Mouse (Mus musculus) forebrain, embryonic 15.5 days (tissue): Measurements from ENCODE around the gene Zfp597. TPM values are rescaled to one million over a fixed set of nuclear protein-coding genes. Genes with fewer than 3 reads are reported as not detected.
"Not testable (repeated sequence)": the region's sequence is repeated elsewhere in the genome, so short reads cannot be mapped to it uniquely, and the experiment has no call there.

Source experiments
- ATAC-seq: fragments of 200-750 bp; cut with Nextera tagmentation; replicated peaks from 2 replicates; pipeline ENCODE4 v1.8.0; 2017; ENCODE audit warnings: mild to moderate bottlenecking, moderate TSS enrichment, moderate library complexity
- H3K27ac ChIP-seq: fragments of 300-500 bp; sonication (generic); replicated peaks from 2 replicates; pipeline ENCODE4 v1.5.1; 2015; ENCODE audit warnings: mild to moderate bottlenecking, inconsistent platforms
- H3K27me3 ChIP-seq: fragments of 300-500 bp; sonication (generic); 2 replicates; pipeline ENCODE4 v1.6.1; 2015; ENCODE audit warnings: inconsistent platforms
- H3K36me3 ChIP-seq: fragments of 300-500 bp; sonication (generic); 2 replicates; pipeline ENCODE4 v1.6.1; 2015; ENCODE audit warnings: mild to moderate bottlenecking, inconsistent platforms
- H3K4me1 ChIP-seq: fragments of 300-500 bp; sonication (generic); 2 replicates; pipeline ENCODE4 v1.6.1; 2015; ENCODE audit warnings: inconsistent platforms
- H3K4me2 ChIP-seq: fragments of 300-500 bp; sonication (generic); replicated peaks from 2 replicates; pipeline ENCODE4 v1.6.1; 2015; ENCODE audit warnings: mild to moderate bottlenecking, inconsistent platforms
- H3K4me3 ChIP-seq: fragments of 300-500 bp; sonication (generic); 2 replicates; pipeline ENCODE4 v1.5.1; 2015; ENCODE audit warnings: mild to moderate bottlenecking, inconsistent platforms
- H3K9ac ChIP-seq: fragments of 300-500 bp; sonication (generic); replicated peaks from 2 replicates; pipeline ENCODE4 v1.6.1; 2015; ENCODE audit warnings: mild to moderate bottlenecking, inconsistent platforms
- H3K9me3 ChIP-seq: fragments of 300-500 bp; sonication (generic); 2 replicates; pipeline ENCODE4 v1.6.1; 2016; ENCODE audit warnings: inconsistent platforms
- WGBS: fragments of 180-500 bp; shearing (Covaris S2); methylation state at CpG from one replicate; pipeline ENCODE4 v1.1.7; 2015; ENCODE audit warnings: mixed read lengths; 5-methylcytosine and 5-hydroxymethylcytosine counted together
- microRNA-seq: library from miRNA; unstranded; fragments of <30 nt; microRNA quantifications from one replicate; pipeline ENCODE4, GENCODE M21; 2016
- polyA plus RNA-seq: library from polyadenylated mRNA; unstranded; fragments of >200 nt; fragmentation: Nextera tagmentation; extraction: Ambion mirVana; gene quantifications from 2 replicates; pipeline ENCODE4 v1.2.1, GENCODE M21; 2015

Gene Zfp597
- polyA plus RNA-seq, 1 experiment from 2014 or later, result 12.8 TPM

GRCm38 (mm10) chr16:3820202-3820601 lies 64.2 kb downstream of the Zfp597 start:
- Histone ChIP-seq H3K36me3 (no peaks in the 10 kb centered on the region), H3K4me1 (no peaks in the 10 kb centered on the region), H3K4me2 (no peak overlapping the region), H3K9me3 (no peaks in the 10 kb centered on the region), H3K27me3 (no peaks in the 10 kb centered on the region), H3K9ac (no peak overlapping the region), H3K4me3 (no peak overlapping the region), H3K27ac (no peak overlapping the region)
- WGBS, result 96% methylated on average over 2 of the region's 2 CpGs
- no peak for ATAC-seq

- ATAC-seq, H3K27ac ChIP-seq: not testable (repeated sequence)
- 87% methylated on average over 6 of the region's 6 CpGs for WGBS
These were observed 69.7 kb downstream of the Zfp597 start for GRCm38 (mm10) chr16:3814667-3815066.

More at GRCm38 (mm10) chr16:3814667-3815066, 69.7 kb downstream of the Zfp597 start:
- not testable (repeated sequence) for H3K4me3 ChIP-seq, H3K9ac ChIP-seq, H3K4me1 ChIP-seq, H3K27me3 ChIP-seq, H3K4me2 ChIP-seq, H3K9me3 ChIP-seq, H3K36me3 ChIP-seq

Small RNA genes within 50 kb of the gene (microRNA-seq; reads per million reads assigned to microRNA genes)
- gene Gm23493, result not detected

Other genes with a start within 250 kb of the Zfp597 start
- gene Mefv, start 166.5 kb downstream of the Zfp597 start, polyA plus RNA-seq, result not detected in 2 replicates
- 57.9 and 60.6 TPM in 2 replicates for gene Zfp263, start 140.5 kb downstream of the Zfp597 start, polyA plus RNA-seq
- gene Olfr15, start 53.7 kb downstream of the Zfp597 start, polyA plus RNA-seq, result not detected in 2 replicates
- 2.6 TPM in 2 replicates for gene Zfp174, start 37.3 kb downstream of the Zfp597 start, polyA plus RNA-seq
- 81.2 and 82.1 TPM in 2 replicates for gene Naa60, start 12.2 kb downstream of the Zfp597 start, polyA plus RNA-seq
- 1.6 and 4.7 TPM in 2 replicates for gene Gm20695, start 87 bp upstream of the Zfp597 start, polyA plus RNA-seq
- 12.9 and 14.9 TPM in 2 replicates for gene 1700037C18Rik, start 24.1 kb upstream of the Zfp597 start, polyA plus RNA-seq
- 40.1 and 42.1 TPM in 2 replicates for gene Cluap1, start 24.2 kb upstream of the Zfp597 start, polyA plus RNA-seq
- 0.84 and 1.1 TPM in 2 replicates for gene Nlrc3, start 92.1 kb upstream of the Zfp597 start, polyA plus RNA-seq
- 21.9 and 23.0 TPM in 2 replicates for gene Slx4, start 119.2 kb upstream of the Zfp597 start, polyA plus RNA-seq
- gene Dnase1, start 152.4 kb upstream of the Zfp597 start, polyA plus RNA-seq, result 5.7 and 7.3 TPM in 2 replicates
- 51.5 and 52.9 TPM in 2 replicates for gene Trap1, start 193.3 kb upstream of the Zfp597 start, polyA plus RNA-seq